Mouse (Mus musculus): ENCODE data around the gene Ccdc91. TPM values are rescaled to one million over a fixed set of nuclear protein-coding genes. Genes with fewer than 3 reads are reported as not detected.
A peak's percentile ranks its signal among the peaks of the same experiment; 100 is the strongest.

Gene Ccdc91
- polyA plus RNA-seq, 1 experiment from 2014 or later = 27.0 TPM

DNA sequence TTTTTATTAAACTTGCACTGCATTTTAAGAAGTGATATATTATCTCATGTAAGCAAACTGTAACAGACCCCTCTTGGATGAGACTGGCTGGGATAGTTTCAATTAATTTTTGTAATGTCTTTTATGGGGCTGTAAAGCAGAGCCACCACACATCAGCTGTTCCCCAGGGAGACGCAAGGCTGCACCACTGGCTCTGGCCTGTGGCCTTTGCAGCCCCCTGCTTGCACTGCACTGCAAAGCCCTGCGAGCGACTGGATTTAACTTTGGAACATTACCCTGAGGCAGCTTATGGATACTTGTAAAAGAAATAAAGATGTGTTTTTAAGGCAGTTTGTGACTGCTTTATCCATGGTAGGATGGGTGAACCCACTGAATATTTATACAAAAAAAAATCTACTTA, 112.0 kb downstream of the Ccdc91 start:
- 55% methylated on average over 3 of the region's 3 CpGs for WGBS
- DNase-seq (ENCODE audit: low spot score) = no peak

DNA sequence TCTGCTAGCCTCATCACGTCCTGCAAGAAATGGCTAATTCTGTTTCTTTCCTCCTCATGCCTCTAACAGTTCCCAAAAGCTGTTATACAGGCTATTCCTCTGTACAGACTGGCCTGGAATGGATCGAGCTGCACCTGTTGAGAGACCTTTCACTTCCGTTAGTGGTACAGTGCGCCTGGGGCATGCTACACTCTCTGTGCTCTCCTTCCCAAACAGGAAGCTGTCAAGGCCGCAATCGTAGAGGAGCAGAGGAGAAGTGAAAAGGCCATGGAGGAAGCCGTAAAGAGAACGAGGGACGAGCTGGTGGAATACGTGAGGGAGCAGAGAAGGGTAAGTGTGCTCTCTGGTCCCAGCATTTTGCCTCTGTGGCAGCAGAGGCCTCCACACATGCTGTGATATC, 131.0 kb downstream of the Ccdc91 start:
- Histone ChIP-seq H3K9me3 (no peaks in the 10 kb centered on the region), H3K4me3 (no peak overlapping the region), H3K36me3 (replicated peaks) (no peaks in the 10 kb centered on the region), H3K4me1 (peaks cover 11% of the 10 kb centered on the region; the same call in 1 of the 2 replicates), H3K27me3 (replicated peaks; ENCODE audit: low read depth, poor library complexity, severe bottlenecking) (no peaks in the 10 kb centered on the region), H3K27ac (replicated peaks) (no peak overlapping the region)
- 81% methylated on average over 10 of the region's 10 CpGs for WGBS
- DNase-seq (ENCODE audit: low spot score) = no peak

More for the DNA sequence above, 112.0 kb downstream of the Ccdc91 start:
- no peaks in the 10 kb centered on the region for H3K9me3 ChIP-seq
- no peaks in the 10 kb centered on the region for H3K27me3 ChIP-seq (replicated peaks; ENCODE audit: low read depth, poor library complexity, severe bottlenecking)
- no peak overlapping the region for H3K27ac ChIP-seq (replicated peaks)
- peaks cover 5% of the 10 kb centered on the region for H3K4me1 ChIP-seq
- no peaks in the 10 kb centered on the region for H3K36me3 ChIP-seq (replicated peaks)
- no peak overlapping the region for H3K4me3 ChIP-seq

- Histone ChIP-seq H3K4me1 (peaks cover 11% of the 10 kb centered on the region; the same call in 1 of the 2 replicates), H3K27me3 (replicated peaks; ENCODE audit: low read depth, poor library complexity, severe bottlenecking) (no peaks in the 10 kb centered on the region), H3K4me3 (no peak overlapping the region), H3K36me3 (replicated peaks) (no peaks in the 10 kb centered on the region), H3K27ac (replicated peaks) (no peak overlapping the region), H3K9me3 (no peaks in the 10 kb centered on the region)
- WGBS = 63% methylated on average over 6 of the region's 6 CpGs
- no peak for DNase-seq (ENCODE audit: low spot score)
Observed at GRCm38 (mm10) chr6:147607613-147608012, 132.0 kb downstream of the Ccdc91 start.

DNA sequence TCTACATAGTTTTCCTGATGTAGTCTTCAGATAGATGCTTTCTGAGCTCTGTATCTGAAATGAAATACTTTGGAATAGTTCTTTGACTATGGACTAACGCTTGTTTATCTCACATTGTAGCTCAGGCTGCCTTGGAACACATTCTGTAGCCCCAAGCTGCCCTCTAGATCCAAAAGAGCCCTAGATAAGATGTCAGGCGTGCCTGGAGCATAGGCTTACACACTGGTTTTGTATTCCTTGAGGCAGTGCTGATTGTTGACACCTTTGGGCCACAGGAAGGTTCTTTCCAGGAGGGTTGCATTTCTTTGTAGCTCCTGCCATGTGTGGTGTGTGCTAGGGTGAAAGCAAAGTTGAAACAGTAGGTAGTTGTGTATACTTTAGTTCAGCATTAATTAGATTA, 139.7 kb downstream of the Ccdc91 start:
- Histone ChIP-seq H3K36me3 (replicated peaks) (0 out of 2 replicates have a peak, but pooled peaks cover 3% of the 10 kb centered on the region), H3K4me1 (no peaks in the 10 kb centered on the region), H3K27ac (replicated peaks) (no peak overlapping the region), H3K4me3 (no peak overlapping the region), H3K27me3 (replicated peaks; ENCODE audit: low read depth, poor library complexity, severe bottlenecking) (no peaks in the 10 kb centered on the region), H3K9me3 (no peaks in the 10 kb centered on the region)
- DNase-seq (ENCODE audit: low spot score) = no peak
- WGBS = 77% methylated on average over 2 of the region's 2 CpGs

DNA sequence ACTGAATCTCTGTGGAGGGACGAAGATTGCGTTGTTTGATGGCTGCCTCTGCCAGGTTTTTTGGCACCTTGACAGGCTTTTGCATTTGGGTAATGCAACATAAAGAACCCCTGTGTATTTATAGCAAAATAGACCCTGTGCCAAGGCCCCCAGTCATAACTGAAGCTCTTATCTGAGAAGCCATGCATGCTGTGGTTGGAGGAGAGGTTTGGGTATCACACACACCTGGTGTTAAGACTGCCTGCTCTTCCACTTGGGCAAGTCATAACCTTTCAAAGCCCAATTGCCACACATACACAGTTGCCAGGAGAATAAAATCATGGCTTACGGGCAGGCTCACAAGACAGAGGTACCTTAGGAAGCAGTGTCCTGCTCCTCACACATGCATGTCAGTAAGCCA, 147.5 kb downstream of the Ccdc91 start:
- WGBS = 93% methylated on average over 3 of the region's 3 CpGs
- no peak overlapping the region for H3K27ac ChIP-seq (replicated peaks)
- DNase-seq (ENCODE audit: low spot score) = no peak
- H3K27me3 ChIP-seq (replicated peaks; ENCODE audit: low read depth, poor library complexity, severe bottlenecking) = no peaks in the 10 kb centered on the region
- no peaks in the 10 kb centered on the region for H3K9me3 ChIP-seq
- H3K4me3 ChIP-seq = no peak overlapping the region
- no peaks in the 10 kb centered on the region for H3K4me1 ChIP-seq
- H3K36me3 ChIP-seq (replicated peaks) = no peaks in the 10 kb centered on the region

- H3K4me1 ChIP-seq = no peaks in the 10 kb centered on the region
- H3K4me3 ChIP-seq = no peak overlapping the region
- no peak for DNase-seq (ENCODE audit: low spot score)
- no peaks in the 10 kb centered on the region for H3K9me3 ChIP-seq
- WGBS = 87% methylated on average over 5 of the region's 5 CpGs
- H3K27me3 ChIP-seq (replicated peaks; ENCODE audit: low read depth, poor library complexity, severe bottlenecking) = no peaks in the 10 kb centered on the region
- no peaks in the 10 kb centered on the region for H3K36me3 ChIP-seq (replicated peaks)
- H3K27ac ChIP-seq (replicated peaks) = no peak overlapping the region
Observed at GRCm38 (mm10) chr6:147636464-147636863, 160.8 kb downstream of the Ccdc91 start.

GRCm38 (mm10) chr6:147643875-147644274, 168.2 kb downstream of the Ccdc91 start:
- no peaks in the 10 kb centered on the region for H3K36me3 ChIP-seq (replicated peaks)
- 82% methylated on average over 7 of the region's 7 CpGs for WGBS
- no peak overlapping the region for H3K27ac ChIP-seq (replicated peaks)
- DNase-seq (ENCODE audit: low spot score) = no peak
- no peak overlapping the region for H3K4me3 ChIP-seq
- no peaks in the 10 kb centered on the region for H3K27me3 ChIP-seq (replicated peaks; ENCODE audit: low read depth, poor library complexity, severe bottlenecking)
- H3K4me1 ChIP-seq = peaks cover 19% of the 10 kb centered on the region
- no peaks in the 10 kb centered on the region for H3K9me3 ChIP-seq

- Histone ChIP-seq H3K9me3 (no peaks in the 10 kb centered on the region), H3K4me1 (peaks cover 19% of the 10 kb centered on the region), H3K27me3 (replicated peaks; ENCODE audit: low read depth, poor library complexity, severe bottlenecking) (no peaks in the 10 kb centered on the region), H3K4me3 (no peak overlapping the region), H3K36me3 (replicated peaks) (no peaks in the 10 kb centered on the region), H3K27ac (replicated peaks) (no peak overlapping the region)
- no peak for DNase-seq (ENCODE audit: low spot score)
Observed at GRCm38 (mm10) chr6:147644391-147644790, 168.8 kb downstream of the Ccdc91 start.

GRCm38 (mm10) chr6:147646401-147646968, 170.9 kb downstream of the Ccdc91 start:
- Histone ChIP-seq H3K4me3 (no peak overlapping the region), H3K36me3 (replicated peaks) (no peaks in the 10 kb centered on the region), H3K9me3 (no peaks in the 10 kb centered on the region), H3K27ac (replicated peaks) (no peak overlapping the region), H3K27me3 (replicated peaks; ENCODE audit: low read depth, poor library complexity, severe bottlenecking) (no peaks in the 10 kb centered on the region), H3K4me1 (peaks cover 19% of the 10 kb centered on the region)
- 58% methylated on average over 11 of the region's 11 CpGs for WGBS
- peak; percentile 14 for DNase-seq (ENCODE audit: low spot score)

DNA sequence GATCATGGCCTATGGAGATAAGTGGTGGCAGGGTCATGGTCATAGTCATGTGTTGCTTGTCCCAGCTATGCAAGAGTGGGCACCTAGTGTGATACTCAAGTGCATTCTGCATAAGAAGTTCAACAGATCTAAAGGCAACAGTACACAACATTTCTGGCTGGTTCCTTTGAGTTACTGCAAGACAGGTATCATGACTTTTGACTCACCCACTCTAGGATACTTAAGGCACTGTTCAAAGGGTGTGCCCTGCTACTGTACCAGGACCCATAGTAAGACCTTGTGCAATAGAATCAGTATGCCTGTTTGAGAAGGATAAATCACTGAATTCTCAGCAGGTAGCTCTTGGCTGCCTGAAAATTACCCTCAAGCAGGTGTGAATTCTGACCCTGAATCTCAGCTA, 182.4 kb downstream of the Ccdc91 start:
- no peaks in the 10 kb centered on the region for H3K9me3 ChIP-seq
- H3K36me3 ChIP-seq (replicated peaks) = no peaks in the 10 kb centered on the region
- no peaks in the 10 kb centered on the region for H3K4me1 ChIP-seq
- H3K27me3 ChIP-seq (replicated peaks; ENCODE audit: low read depth, poor library complexity, severe bottlenecking) = no peaks in the 10 kb centered on the region
- DNase-seq (ENCODE audit: low spot score) = no peak
- H3K27ac ChIP-seq (replicated peaks) = no peak overlapping the region
- no peak overlapping the region for H3K4me3 ChIP-seq

- Histone ChIP-seq H3K27ac (replicated peaks) (no peak overlapping the region), H3K4me1 (no peaks in the 10 kb centered on the region), H3K9me3 (no peaks in the 10 kb centered on the region), H3K36me3 (replicated peaks) (no peaks in the 10 kb centered on the region), H3K4me3 (no peak overlapping the region), H3K27me3 (replicated peaks; ENCODE audit: low read depth, poor library complexity, severe bottlenecking) (no peaks in the 10 kb centered on the region)
- no peak for DNase-seq (ENCODE audit: low spot score)
- WGBS = 86% methylated on average over 1 of the region's 1 CpGs
Observed at GRCm38 (mm10) chr6:147660718-147661117, 185.1 kb downstream of the Ccdc91 start.

DNA sequence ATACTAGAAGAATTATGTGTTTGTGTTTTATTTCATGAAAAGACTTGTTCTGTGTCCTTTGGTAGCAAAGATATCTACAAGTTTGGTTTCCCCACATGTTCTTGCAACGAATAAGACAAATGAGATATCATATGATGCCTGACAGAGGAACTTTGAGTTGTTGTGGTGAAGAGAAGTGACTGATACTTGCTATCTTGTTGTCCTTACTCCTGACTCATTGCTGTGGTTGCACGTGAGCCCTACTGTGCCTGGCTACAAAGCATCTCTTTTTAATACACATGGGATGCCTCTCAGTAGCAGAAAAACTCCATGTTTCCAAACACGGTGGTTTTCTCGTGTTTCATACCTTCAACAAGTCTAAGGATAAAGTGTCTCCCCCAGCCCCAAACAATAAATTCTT, 186.2 kb downstream of the Ccdc91 start:
- no peaks in the 10 kb centered on the region for H3K4me1 ChIP-seq
- H3K27me3 ChIP-seq (replicated peaks; ENCODE audit: low read depth, poor library complexity, severe bottlenecking) = no peaks in the 10 kb centered on the region
- no peak for DNase-seq (ENCODE audit: low spot score)
- WGBS = 73% methylated on average over 4 of the region's 4 CpGs
- H3K4me3 ChIP-seq = no peak overlapping the region
- H3K27ac ChIP-seq (replicated peaks) = no peak overlapping the region
- no peaks in the 10 kb centered on the region for H3K9me3 ChIP-seq
- no peaks in the 10 kb centered on the region for H3K36me3 ChIP-seq (replicated peaks)

GRCm38 (mm10) chr6:147662610-147663009, 187.0 kb downstream of the Ccdc91 start:
- Histone ChIP-seq H3K27me3 (replicated peaks; ENCODE audit: low read depth, poor library complexity, severe bottlenecking) (no peaks in the 10 kb centered on the region), H3K27ac (replicated peaks) (no peak overlapping the region), H3K36me3 (replicated peaks) (no peaks in the 10 kb centered on the region), H3K4me1 (no peaks in the 10 kb centered on the region), H3K9me3 (no peaks in the 10 kb centered on the region), H3K4me3 (no peak overlapping the region)
- no peak for DNase-seq (ENCODE audit: low spot score)
- WGBS = 77% methylated on average over 2 of the region's 2 CpGs

GRCm38 (mm10) chr6:147664339-147664738, 188.7 kb downstream of the Ccdc91 start:
- Histone ChIP-seq H3K4me1 (no peaks in the 10 kb centered on the region), H3K27ac (replicated peaks) (no peak overlapping the region), H3K9me3 (no peaks in the 10 kb centered on the region), H3K36me3 (replicated peaks) (no peaks in the 10 kb centered on the region), H3K27me3 (replicated peaks; ENCODE audit: low read depth, poor library complexity, severe bottlenecking) (no peaks in the 10 kb centered on the region), H3K4me3 (no peak overlapping the region)
- peak; percentile 58 for DNase-seq (ENCODE audit: low spot score)
- 53% methylated on average over 3 of the region's 3 CpGs for WGBS

Data from embryonic facial prominence, embryonic 10.5 days (tissue).